Mouse (Mus musculus): ENCODE data around the gene Sytl2.

Gene Sytl2

DNA sequence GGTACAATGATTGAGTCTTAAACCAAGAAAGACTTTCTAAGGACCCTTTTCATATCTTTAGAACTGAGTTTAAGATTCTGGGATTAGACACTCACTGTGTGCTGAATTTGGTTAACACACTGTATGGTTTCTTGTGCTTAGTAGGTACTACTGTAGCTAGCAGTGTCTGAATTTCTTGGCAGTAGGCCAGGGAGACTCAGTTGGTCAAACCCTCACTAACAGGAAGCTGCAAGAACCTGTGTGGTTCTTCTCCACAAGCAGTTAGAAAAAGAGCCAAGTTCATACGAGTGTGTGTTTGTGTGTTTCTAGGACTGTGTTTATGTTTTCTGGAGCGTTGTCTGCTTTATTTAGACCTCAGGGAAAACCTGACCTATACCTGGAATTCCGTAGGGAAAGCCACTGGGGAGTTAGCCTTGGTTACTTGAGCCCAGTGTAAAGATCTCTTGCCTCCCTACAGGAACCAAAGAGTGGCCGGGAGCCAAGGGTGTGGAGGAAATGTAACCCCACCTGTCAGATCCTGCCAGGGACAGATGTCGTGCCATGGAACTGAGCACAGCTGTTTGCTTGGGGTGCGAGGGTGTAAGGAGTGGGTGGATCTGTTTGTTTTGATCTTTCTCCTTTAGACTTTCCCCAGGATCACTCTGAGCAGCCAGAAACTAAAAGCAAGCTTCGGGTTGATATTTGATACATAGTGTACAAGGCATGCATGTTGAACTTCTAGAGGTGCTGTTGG lies 10.3 kb downstream of the Sytl2 start:
- no peak for DNase-seq (ENCODE audit: low spot score)

DNA sequence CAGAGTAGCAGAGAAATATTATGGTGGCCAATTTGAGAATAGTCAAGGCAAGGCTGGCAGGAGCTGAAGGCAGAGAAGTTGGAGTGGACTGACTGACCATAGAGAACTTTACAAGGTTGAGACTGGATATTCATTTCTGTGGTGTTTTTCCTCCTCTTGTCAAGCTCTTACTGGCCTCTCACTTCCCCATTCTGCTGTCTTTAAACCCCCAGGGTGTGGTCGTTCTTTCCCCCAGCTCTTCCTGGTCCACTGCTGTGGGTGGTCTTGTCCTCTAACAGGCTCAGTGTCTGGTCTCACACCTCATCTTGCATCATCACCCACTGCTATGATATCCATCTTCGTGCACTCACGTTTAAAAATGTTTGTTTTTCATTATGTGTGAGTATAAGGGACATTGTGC lies 11.4 kb downstream of the Sytl2 start:
- no peak for DNase-seq (ENCODE audit: low spot score)

DNA sequence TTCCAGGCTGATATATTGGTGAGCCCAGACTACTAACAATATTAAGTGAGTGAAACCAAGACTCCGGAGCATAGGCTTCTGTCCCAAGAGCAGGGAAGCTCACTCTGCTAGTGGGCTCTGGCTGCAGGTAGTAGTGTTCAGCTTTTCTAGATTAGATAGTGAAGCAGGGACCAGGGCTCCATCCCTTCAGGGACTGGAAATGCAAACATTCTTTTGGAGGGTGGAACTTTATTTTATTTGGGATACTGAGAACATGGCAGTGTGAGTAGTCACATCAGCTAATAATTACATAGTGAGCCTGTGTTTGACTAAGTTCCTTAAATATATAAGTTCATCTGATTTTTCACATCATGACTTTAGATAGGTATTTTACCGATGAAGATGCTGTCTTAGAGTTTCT lies 14.8 kb downstream of the Sytl2 start:
- no peak for DNase-seq (ENCODE audit: low spot score)

DNA sequence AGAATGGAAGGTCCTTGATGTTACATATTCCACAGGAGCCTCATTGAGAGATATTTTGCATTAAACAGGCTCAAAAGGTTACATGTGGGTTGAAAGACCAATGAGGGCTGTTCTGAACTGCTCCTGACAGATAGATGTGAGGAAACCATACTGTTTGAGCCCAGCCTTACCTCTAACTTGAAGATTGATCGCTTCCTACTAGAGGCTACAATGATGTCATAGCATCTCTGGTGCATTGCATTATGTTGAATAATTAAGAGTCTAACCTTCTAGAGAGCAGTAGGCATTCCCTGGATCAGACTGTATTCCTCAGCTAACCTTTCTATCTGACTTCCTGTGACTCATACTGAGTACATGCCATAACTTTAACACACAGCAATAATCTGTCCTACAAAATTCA lies 17.4 kb downstream of the Sytl2 start:
- DNase-seq (ENCODE audit: low spot score) = no peak

DNA sequence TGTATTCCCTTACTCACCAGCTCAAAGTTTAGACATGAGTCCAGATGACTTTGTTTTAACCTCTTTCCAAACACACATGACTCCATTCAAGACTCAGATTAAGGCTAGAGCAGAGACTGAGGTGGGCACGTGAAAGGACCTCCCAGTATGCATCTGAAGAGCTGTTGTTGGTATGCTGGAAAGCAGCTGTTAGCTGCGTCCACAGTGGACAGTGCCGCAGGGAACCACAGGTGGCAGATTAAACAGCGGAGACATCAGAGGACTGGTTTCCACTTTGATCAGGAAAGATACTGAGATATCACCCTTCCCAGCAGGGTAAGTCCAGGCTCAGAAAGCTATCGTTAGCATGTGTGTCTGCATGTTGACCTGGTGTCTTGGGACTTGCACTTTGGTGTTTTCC lies 18.1 kb downstream of the Sytl2 start:
- no peak for DNase-seq (ENCODE audit: low spot score)

DNA sequence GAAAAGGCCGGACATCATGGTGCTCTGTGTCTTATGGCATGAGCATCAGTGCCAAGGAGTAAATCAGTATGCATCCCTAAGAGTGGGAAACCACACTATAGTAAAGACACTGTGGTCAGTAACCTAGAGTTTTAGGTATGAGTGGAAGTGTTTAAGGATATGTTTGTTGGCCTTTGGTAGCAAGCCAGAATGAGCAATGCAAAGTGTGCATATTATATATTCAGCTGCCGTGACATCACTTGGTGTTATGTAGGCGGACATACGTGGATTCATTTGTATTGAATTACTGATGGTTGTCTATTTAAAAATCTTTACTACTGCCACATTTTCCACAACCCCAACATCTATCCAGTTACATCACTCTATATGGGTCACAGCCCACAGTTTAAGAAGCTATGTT lies 23.1 kb downstream of the Sytl2 start:
- no peak for DNase-seq (ENCODE audit: low spot score)

DNA sequence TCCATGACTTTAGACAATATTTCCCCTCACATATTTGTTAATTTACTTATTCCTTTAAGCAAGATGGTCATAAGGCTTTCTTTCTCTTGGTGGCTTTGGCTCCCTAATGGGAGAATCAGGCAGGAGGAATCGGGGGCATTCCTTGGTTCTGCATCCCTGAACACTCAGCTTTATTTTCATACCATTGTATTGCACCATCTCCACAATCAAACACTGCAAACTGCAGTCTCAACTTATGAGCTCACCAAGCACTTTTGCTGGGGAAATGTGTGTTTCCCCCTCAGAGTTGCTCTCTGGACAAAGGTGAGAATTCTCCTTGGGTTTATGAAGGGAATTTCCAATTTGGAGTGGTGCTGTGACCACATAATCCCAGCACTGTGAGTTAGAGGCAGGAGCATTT lies 28.1 kb downstream of the Sytl2 start:
- DNase-seq (ENCODE audit: low spot score) = no peak

DNA sequence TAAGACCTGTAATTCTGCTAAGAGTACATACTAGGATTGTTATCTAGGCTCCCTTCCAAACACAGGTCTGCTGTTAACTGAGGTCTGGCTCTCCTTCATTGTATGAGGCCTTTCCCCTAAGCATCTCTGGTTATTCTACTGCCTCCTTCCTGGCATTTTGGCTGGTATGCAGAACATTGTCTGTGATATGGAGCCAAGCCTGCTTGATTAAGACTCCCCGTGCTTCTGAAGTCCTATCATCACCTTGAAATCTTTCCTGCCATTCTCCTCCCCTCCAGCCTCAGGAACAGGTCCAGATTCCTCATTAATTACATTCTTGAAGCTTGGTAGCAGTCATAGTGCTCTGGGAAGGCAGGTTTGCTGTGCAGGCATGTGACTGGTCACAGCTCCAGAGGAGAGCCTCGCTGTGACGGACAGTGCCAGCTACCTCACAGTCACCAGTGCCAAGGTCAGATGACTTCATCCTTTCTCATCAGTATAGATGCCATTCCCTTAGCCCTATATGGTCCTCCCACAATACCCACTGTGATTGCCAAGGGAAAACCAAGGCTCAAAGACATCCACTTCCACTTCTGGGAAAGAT lies 30.5 kb downstream of the Sytl2 start:
- no peak for DNase-seq (ENCODE audit: low spot score)

DNA sequence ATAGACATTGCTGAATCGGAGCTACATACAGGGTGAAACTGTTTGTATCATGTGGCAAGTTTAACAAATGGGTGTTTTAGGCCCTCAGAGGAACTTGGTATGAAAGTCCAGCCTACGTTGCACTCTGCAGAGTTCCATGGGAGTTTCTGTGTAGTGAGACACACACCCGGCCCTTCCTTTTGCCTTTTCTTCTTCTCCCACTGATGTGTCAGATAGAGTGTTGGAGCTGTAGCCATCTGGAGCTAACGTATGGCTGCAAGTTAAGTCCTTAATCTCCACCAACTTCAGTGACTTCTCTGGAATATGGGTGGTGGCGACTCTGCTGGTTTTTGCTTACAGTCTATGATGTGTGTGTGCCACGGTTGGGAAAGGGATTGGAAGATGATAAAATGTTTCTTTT lies 32.3 kb downstream of the Sytl2 start:
- no peak for DNase-seq (ENCODE audit: low spot score)

DNA sequence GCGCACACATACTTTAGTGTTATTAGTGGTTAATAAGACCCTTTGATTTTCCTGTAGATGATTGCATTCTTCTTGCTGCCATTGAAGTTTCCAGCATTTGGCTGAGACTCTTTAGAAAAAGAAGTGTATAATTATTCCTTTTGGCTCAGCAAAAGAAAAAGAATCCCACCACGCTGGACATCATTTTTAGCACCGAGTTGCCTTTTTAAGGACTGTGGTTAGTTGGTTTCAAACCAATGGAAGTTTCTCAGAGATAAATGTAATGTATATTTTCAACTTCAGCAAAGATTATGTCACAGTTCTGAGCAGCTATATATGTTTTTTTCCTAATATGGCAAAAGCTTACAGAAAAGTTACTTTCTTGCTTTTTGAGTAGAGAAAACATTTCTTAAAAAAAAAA lies 32.8 kb downstream of the Sytl2 start:
- DNase-seq (ENCODE audit: low spot score) = no peak

DNA sequence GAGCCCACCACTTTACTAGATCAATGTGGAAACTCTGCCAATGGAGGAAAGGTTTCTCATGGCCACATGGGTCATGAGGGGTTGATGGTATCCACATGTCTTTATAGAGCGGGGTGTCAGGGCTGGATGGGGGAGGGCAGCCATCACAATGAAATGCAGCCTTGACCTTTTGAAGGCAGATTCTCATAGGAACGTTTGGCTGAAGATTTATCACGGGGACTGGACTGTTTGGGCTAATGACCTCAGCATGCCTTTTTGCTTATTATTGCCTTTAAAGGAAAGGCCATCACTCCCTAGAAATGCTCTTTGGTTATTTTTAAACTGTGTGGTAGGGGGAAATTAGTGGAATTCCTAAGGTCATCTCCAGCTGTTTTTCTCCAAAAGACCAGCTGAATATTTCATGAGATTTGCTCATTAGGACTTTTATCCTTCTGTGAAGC lies 33.7 kb downstream of the Sytl2 start:
- no peak for DNase-seq (ENCODE audit: low spot score)

DNA sequence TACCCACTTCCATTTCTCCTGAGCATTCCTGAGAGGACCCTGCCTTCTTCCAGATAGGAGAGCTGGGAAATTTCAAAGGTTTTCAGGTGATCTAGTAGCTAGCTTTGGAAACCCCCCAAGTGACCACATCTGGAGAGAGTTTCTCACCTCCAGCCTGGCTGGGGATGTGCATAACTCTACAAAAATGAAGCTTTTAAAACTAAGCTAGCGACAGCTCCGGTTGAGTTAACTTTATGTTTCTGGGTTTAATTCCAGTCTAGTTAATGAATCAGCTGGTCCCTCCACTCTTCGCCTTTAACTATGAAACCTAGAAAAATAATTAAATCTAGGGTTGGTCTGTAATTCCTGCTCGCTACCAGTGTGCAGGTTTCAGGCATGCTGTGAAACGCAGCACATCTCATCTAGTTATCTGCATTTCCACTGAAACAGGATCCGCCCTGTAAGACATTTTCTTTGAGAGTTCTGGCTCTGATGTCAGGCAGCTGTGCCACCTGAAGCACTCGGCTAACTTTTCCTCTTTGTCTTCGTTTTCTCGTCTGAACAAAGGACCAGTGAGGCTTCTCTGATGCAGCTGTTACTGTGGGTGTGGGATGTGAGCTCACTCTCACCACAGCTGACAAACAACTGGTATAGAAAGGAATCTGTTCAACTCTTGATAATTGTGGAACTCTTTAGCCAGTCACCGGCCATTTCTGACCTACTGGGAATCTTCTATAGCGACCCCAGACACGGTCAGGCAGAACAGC lies 39.3 kb downstream of the Sytl2 start:
- DNase-seq (ENCODE audit: low spot score) = no peak

DNA sequence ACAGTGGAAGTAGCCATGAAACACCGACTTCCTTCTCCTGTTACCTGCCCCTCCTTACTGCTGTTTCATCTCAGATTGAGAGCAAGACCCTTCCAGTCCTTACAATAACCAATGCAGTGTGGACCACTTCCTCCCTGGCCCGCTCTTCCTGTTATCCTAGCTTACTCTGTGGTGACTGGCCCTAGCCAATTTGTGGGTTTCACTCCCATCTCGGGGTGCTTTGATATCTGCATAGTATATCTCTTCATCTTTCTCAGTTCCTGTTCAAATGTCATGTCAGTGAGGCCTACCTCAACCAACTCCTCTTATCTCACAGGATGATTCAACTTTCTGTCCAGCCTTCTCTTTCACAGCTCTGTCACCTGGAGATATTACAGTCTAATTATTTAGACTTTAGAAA lies 42.9 kb downstream of the Sytl2 start:
- no peak for DNase-seq (ENCODE audit: low spot score)

DNA sequence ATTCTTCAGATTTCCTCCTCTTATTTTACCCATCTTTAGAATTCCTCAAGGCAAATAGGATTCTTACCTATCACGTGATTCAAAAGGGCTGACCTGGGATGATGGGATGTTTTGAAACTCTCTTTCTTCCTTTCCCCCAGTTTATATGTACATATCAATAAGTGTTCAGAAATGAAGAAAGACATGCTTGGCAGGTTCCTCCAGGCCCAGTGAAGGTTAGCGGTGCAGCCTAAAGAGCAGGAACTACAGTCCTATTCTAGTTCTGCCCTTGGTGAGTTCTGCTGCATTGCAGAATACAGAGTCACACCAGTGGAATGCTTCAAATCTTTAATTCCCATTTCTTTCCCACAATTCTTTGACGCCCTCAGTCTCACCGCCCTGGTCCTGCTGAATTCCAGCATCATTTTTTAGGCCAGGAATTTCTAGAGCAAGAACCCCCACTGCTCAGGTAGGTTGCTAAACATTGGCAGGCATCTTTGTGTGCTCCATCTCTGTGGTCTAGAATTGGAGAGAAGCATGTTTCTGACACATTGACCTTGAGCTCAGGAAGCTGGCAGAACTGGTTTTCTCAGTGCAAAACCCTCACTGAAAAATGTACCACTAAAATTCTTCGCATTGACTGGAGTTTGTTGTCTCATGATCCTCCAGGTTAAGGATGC lies 45.9 kb downstream of the Sytl2 start:
- no peak for DNase-seq (ENCODE audit: low spot score)

DNA sequence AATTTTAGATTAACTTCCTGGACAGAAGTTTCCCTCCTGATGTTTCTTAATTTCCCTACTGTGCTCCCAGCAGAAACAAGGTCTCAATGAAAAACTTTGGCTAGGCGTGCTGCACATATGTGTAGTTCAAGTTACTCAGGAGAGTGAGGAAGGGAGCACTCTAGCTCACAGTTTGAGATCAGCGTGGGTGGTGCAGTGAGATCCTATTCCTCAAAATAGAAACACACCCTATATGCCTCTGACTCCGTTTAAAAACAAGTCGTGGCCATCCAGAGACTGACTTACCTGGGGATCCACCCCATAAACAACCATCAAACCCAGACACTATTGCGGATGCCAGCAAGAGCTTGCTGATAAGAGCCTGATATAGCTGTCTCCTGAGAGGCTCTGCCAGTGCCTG lies 47.0 kb downstream of the Sytl2 start:
- no peak for DNase-seq (ENCODE audit: low spot score)

DNA sequence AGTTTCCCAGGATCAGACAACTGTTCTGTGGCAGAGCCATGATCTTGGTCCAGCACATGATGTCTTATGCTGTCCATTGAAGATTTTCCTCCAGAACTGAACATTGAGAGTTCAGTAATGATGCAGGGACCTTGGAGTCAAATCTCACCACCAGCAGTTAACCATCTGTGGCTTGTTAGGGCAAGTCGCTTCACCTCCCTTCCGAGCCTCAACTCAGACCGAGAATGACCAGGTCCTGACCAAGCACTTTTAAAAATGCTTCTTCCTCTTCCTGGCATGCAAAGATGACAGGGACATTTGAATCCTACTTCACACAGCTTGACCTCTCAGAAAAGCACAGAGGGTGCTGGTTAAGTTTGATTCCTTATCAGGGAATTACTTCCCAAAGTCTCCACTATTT lies 50.1 kb downstream of the Sytl2 start:
- no peak for DNase-seq (ENCODE audit: low spot score)

DNA sequence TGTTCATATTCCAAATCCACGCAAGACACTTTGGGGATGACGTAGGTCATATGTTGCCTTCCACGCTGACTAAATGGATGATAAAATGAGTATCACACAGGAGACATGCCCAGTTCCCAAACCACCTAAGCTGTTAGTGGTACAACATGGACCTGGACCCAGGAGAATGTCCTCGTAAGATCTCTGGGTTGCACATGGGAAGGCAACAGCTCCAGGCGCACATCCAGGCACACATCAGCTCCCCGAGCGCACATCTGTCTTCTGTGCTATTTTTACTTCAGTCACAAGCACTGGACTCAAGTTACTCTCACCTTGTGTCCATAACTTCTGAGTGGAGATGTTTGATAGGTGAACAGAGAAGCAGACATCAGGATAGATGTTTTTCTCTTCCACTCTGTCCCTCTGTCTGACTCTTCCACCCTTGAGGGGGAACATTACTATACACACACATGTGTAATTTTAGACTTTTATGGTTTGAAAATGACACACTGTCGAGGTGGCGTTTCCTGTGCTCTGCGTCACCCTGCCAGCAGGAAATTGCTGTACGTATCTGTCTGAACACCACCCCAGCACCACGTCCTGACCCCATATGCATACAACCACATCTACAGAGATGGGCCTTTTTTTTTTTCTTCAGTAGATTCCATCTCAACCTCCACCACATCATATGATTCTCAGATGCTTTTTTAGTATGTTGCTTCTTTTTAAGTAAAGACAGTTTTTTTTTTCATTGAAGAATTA lies 51.6 kb downstream of the Sytl2 start:
- DNase-seq (ENCODE audit: low spot score) = no peak

DNA sequence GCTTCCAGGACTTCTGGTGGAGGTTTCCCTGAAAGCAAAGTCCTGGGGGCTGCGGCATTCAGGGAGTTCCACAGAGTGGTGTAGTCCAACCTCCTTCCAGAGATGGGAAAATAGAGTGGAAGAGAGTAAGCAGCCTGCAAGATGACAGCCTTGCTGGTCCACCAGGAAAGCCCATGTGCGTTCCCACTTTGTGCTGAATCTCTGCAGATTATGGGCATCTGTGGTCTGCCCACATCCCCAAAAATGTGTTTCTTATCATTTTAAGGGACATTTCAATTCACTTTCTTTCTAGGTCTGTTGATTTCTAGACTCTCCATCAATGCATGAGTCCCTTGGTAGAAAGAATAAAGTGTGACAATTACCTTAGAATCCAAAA lies 52.2 kb downstream of the Sytl2 start:
- no peak for DNase-seq (ENCODE audit: low spot score)

DNA sequence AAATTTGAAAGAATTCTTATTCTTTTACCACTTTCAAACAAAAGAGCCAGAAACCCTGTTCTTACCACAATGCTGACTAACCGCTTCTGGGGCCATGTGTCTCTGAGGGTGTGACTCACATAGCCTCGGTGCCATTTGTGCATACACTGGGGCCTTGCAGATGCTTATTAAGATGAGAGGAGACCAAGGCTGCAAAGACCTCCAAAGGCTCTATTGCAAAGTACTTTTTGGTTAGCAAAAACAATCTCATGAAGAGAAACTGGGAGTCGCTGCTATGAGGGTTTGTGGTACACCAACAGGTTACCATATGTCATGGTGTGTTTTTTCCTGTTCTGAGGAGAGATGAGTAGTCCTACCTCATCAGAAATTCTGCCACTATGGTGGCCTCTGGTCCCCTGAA lies 53.4 kb downstream of the Sytl2 start:
- no peak for DNase-seq (ENCODE audit: low spot score)

DNA sequence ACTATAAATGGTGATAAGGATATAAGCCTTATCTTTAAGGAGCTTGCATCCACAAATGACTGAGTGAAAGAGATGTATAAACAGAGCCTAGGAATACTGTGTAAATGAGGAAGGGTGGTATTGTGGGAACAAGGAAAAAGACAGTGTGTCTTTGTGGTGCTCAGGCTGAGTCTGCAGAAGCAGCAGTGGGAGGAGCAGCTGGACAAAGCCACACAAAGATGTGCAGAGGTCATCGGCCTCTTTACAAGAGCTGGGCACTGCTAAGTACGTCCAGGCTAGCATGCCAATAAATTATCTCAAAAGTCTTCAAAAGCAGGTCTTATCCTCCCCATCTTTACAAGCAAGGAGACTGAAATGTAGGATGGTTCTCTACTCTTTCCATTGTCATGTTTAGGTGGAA lies 53.9 kb downstream of the Sytl2 start:
- DNase-seq (ENCODE audit: low spot score) = no peak

DNA sequence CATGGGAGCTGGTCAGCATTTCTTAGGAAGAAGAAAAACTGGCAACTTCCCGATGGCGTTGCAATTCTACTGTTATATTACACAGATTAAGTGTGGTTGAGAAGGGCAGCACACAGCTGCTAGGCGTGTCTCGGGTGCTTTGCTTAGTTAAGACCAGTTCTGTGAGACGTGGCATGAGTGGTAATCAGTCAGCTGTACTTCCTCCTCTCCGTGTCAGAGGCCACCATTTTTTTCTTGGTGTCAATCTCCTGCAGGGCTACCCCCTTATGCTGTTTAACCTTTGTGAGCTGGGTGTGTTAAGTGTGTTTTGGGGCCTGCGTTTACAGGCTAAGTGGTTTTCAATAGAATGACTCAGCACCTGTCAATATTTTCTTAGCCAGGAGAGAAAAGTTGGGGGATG lies 60.7 kb downstream of the Sytl2 start:
- no peak for DNase-seq (ENCODE audit: low spot score)
